Mouse (Mus musculus): Measurements from ENCODE around the gene Gm20696.

DNA sequence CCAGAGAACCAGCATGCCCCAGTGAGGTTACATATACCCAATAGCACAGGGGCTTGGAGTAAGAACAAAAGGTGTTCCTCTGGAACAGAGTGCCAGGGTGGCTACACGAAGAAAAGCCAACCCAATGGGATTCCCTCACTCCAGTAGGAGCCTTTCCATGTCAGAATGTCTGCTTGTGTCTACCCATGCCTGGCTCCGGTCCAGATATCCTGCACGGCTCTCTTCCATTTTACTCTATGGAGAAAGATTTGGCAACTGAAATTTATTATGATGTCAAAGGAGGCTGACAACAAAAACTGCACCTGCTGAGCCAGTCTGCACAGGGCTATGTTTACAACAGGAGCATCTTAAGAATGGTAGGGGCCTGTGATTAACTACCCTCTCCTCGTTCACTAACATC is 377.4 kb downstream of the Gm20696 start:
- no peak for TF ChIP-seq CTCF (IDR thresholded peaks at IDR 0.05; ENCODE audit: low read depth, low read length)
- TF ChIP-seq POLR2A (IDR thresholded peaks at IDR 0.05; ENCODE audit: borderline replicate concordance, low read depth, low read length): no peak

Data from bone marrow macrophage, adult 2 months (primary cell).